Mouse (Mus musculus) liver, postnatal 0 days (tissue): ENCODE measurements at regions not wholly inside any gene's neighbourhood (a gene's known extent, or its start where the extent isn't known, plus 50 kb on each side); places are given as distances from the start of the nearest gene placed in this dataset.

ENCODE experiments used
- ATAC-seq: fragments of 200-750 bp; cut with Nextera tagmentation; 2 replicates; pipeline ENCODE4 v1.8.0; 2017; ENCODE audit warnings: mild to moderate bottlenecking, moderate library complexity
- DNase-seq: peaks from one replicate; pipeline ENCODE4 v3.0.0-alpha.2; 2016
- H3K27ac ChIP-seq: fragments of 300-500 bp; sonication (generic); 2 replicates; pipeline ENCODE4 v1.5.1; 2014; ENCODE audit warnings: antibody characterized with exemption, moderate library complexity, mild to moderate bottlenecking, low read depth
- H3K27me3 ChIP-seq: fragments of 300-500 bp; sonication (generic); 2 replicates; pipeline ENCODE4 v1.6.1; 2014; ENCODE audit warnings: low read length, control low read depth, mixed read lengths; ENCODE audit not compliant: insufficient read depth
- H3K36me3 ChIP-seq: fragments of 300-500 bp; sonication (generic); replicated peaks from 2 replicates; pipeline ENCODE4 v1.6.1; 2014; ENCODE audit warnings: mild to moderate bottlenecking, control low read depth, low read length, moderate library complexity, mixed read lengths; ENCODE audit not compliant: insufficient read depth
- H3K4me1 ChIP-seq: fragments of 300-500 bp; sonication (generic); 2 replicates; pipeline ENCODE4 v1.6.1; 2014; ENCODE audit warnings: antibody characterized with exemption, mild to moderate bottlenecking, control low read depth; ENCODE audit not compliant: insufficient read depth
- H3K4me2 ChIP-seq: fragments of 300-500 bp; sonication (generic); 2 replicates; pipeline ENCODE4 v1.6.1; 2014; ENCODE audit warnings: low read depth, mild to moderate bottlenecking, low read length, moderate library complexity, mixed read lengths
- H3K4me3 ChIP-seq: fragments of 300-500 bp; sonication (generic); 2 replicates; pipeline ENCODE4 v1.5.1; 2014; ENCODE audit warnings: low read depth, low read length
- H3K9ac ChIP-seq: fragments of 300-500 bp; sonication (generic); replicated peaks from 2 replicates; pipeline ENCODE4 v1.6.1; 2014; ENCODE audit warnings: mild to moderate bottlenecking, moderate library complexity
- H3K9me3 ChIP-seq: fragments of 300-500 bp; sonication (generic); 2 replicates; pipeline ENCODE4 v1.6.1; 2016; ENCODE audit warnings: mild to moderate bottlenecking, control low read depth, low read length, mixed read lengths
- CTCF ChIP-seq: sonication (generic); IDR thresholded peaks from 2 replicates; pipeline ENCODE4 v1.5.1; 2016; ENCODE audit warnings: antibody characterized with exemption, low read depth
- EP300 ChIP-seq: IDR thresholded peaks from 2 replicates; pipeline ENCODE4 v1.6.1; 2016; ENCODE audit warnings: antibody characterized with exemption, low read depth, mild to moderate bottlenecking
- WGBS: fragments of 180-500 bp; shearing (Covaris S2); extraction: QIAGEN DNeasy Blood & Tissue Kit; methylation state at CpG from one replicate; pipeline ENCODE4 v1.1.7; 2014; ENCODE audit not compliant: insufficient replicate concordance; 5-methylcytosine and 5-hydroxymethylcytosine counted together

DNA sequence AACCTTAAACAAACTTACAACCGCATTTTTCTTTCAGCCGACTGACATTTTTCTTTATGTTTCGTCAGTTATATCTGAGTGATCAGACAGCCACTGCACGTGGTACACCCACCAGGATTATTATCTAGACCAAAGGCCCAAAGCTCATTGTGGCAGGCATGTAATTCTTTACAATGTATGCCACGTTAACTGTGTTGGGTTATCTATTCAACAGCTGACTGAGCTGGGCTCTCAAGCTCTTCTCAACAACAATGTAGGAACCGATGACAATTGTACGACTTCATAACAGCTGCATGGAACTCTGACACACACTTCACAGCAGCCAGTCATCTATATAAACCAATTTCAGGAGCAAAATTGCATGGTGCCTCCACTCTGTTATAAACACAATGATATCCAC lies 787.8 kb downstream of the Nr4a2 start:
- H3K9me3 ChIP-seq = no peaks in the 10 kb centered on the region
- H3K4me2 ChIP-seq = no peak overlapping the region
- H3K4me1 ChIP-seq = no peaks in the 10 kb centered on the region
- TF ChIP-seq EP300 = no peak
- TF ChIP-seq CTCF = no peak
- H3K4me3 ChIP-seq = no peak overlapping the region
- H3K27ac ChIP-seq = no peak overlapping the region
- ATAC-seq (no peak), DNase-seq (no peak)
- WGBS = 80% methylated on average over 7 of the region's 7 CpGs
- no peaks in the 10 kb centered on the region for H3K36me3 ChIP-seq
- H3K27me3 ChIP-seq = no peaks in the 10 kb centered on the region
- no peak overlapping the region for H3K9ac ChIP-seq

GRCm38 (mm10) chr2:56364065-56364464 lies 759.7 kb downstream of the Nr4a2 start:
- Histone ChIP-seq H3K4me3 (no peak overlapping the region), H3K27me3 (no peaks in the 10 kb centered on the region), H3K9ac (no peak overlapping the region), H3K9me3 (no peaks in the 10 kb centered on the region), H3K4me2 (no peak overlapping the region), H3K27ac (no peak overlapping the region), H3K36me3 (no peaks in the 10 kb centered on the region), H3K4me1 (no peaks in the 10 kb centered on the region)
- no peak for TF ChIP-seq CTCF
- TF ChIP-seq EP300 = no peak
- WGBS = 51% methylated on average over 3 of the region's 3 CpGs
- ATAC-seq = no peak
- DNase-seq = no peak
